In the genomic region with DNA sequence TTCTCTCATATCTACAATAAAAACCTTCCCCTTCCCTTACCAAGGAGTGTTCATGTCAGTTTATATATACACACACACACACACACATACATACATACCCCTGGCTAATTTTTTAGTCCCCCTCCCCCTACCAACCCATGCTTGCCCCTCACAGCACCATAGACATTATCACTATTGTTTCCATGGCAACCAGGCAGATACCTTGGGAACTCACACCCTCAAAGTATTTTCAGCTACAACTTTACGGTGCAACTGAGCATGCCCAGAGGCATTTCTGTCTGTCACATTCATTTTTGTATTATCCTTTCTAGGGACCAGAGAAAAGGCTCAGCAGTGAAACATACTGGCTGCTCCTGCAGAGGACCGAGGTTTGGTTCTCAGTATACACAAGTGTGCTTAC, we compare ENCODE assay signal across 24 mouse cellular contexts. TPM values are rescaled to one million over a fixed set of nuclear protein-coding genes. Genes with fewer than 3 reads are reported as not detected.
DNase-seq lines count a peak whose midpoint lies in the region; ATAC-seq and TF ChIP-seq lines count a peak whose summit lies in the region.
"Had no signal": no experiment of that assay in that cellular context is flagged by ENCODE, and none has a peak within 500 bp of the region (broad histone marks: within the 10 kb centered on the region; RNA-seq: fewer than 3 reads in every experiment).

No protein-coding gene starts in this region.

- TF ChIP-seq CTCF in intestine, postnatal 0 days (IDR thresholded peaks at IDR 0.05; ENCODE audit: low read depth) = 0 out of 2 replicates have a peak, but pooled peaks have one; percentile 3
- no peak for TF ChIP-seq CTCF in MEL (IDR thresholded peaks at IDR 0.05 in 2 of 3, conservative IDR thresholded peaks at IDR 0.05 in 1 of 3; ENCODE audit: control insufficient read depth in 1 of 3, insufficient read depth in 1 of 3, low read depth in 2 of 3, low read length in 3 of 3, poor library complexity in 1 of 3, severe bottlenecking in 1 of 3)

- H3K4me2 ChIP-seq in forebrain, embryonic 12.5 days = no peak overlapping the region
- H3K4me2 ChIP-seq in forebrain, embryonic 11.5 days (ENCODE audit: low read depth, low read length, severe bottlenecking) = no peak overlapping the region
- H3K4me2 ChIP-seq in intestine, postnatal 0 days (replicated peaks; ENCODE audit: low read depth) = no peak overlapping the region
- no peak overlapping the region for H3K4me2 ChIP-seq in intestine, embryonic 16.5 days (ENCODE audit: low read depth, low read length)
- no peak overlapping the region for H3K4me2 ChIP-seq in hindbrain, embryonic 16.5 days (ENCODE audit: low read length)
- H3K4me2 ChIP-seq: embryonic facial prominence, embryonic 12.5 days; kidney, embryonic 15.5 days; liver, embryonic 13.5 days had no signal

- H3K36me3 ChIP-seq in forebrain, embryonic 12.5 days (replicated peaks) = peaks cover 39% of the 10 kb centered on the region
- no peaks in the 10 kb centered on the region; the same call in 1 of the 2 replicates for H3K36me3 ChIP-seq in forebrain, embryonic 11.5 days (ENCODE audit: control insufficient read depth, insufficient read depth, low read length)
- H3K36me3 ChIP-seq in intestine, postnatal 0 days (ENCODE audit: control insufficient read depth, insufficient read depth) = no peaks in the 10 kb centered on the region
- H3K36me3 ChIP-seq in intestine, embryonic 16.5 days (ENCODE audit: control insufficient read depth, insufficient read depth, low read length) = no peaks in the 10 kb centered on the region; the same call in 1 of the 2 replicates
- H3K36me3 ChIP-seq in MEL (ENCODE audit: control insufficient read depth in 1 of 2, insufficient read depth in 2 of 2, low read length in 2 of 2) = no peaks in the 10 kb centered on the region
- peaks cover 35% of the 10 kb centered on the region for H3K36me3 ChIP-seq in hindbrain, embryonic 16.5 days (ENCODE audit: control insufficient read depth, insufficient read depth, low read length)
- H3K36me3 ChIP-seq: embryonic facial prominence, embryonic 12.5 days; liver, embryonic 13.5 days had no signal

- no peaks in the 10 kb centered on the region for H3K27me3 ChIP-seq in forebrain, embryonic 12.5 days
- no peaks in the 10 kb centered on the region for H3K27me3 ChIP-seq in forebrain, embryonic 11.5 days (ENCODE audit: control insufficient read depth, insufficient read depth, low read length)
- H3K27me3 ChIP-seq in intestine, postnatal 0 days (replicated peaks; ENCODE audit: control insufficient read depth, insufficient read depth, low read length) = no peaks in the 10 kb centered on the region
- no peaks in the 10 kb centered on the region for H3K27me3 ChIP-seq in intestine, embryonic 16.5 days (replicated peaks; ENCODE audit: control insufficient read depth, insufficient read depth, low read length)
- H3K27me3 ChIP-seq in MEL (ENCODE audit: control insufficient read depth in 1 of 2, insufficient read depth in 2 of 2, low read length in 2 of 2) = no peaks in the 10 kb centered on the region
- no peaks in the 10 kb centered on the region for H3K27me3 ChIP-seq in hindbrain, embryonic 16.5 days (replicated peaks; ENCODE audit: control insufficient read depth, insufficient read depth, low read length)
- H3K27me3 ChIP-seq: embryonic facial prominence, embryonic 12.5 days; kidney, embryonic 15.5 days; liver, embryonic 13.5 days had no signal

- DNase-seq in forebrain, embryonic 11.5 days (ENCODE audit: low spot score) = no peak
- no peak for DNase-seq in MEL (ENCODE audit: low read depth, low spot score)
- no peak for DNase-seq in kidney, postnatal 4 days
- DNase-seq in thymus, postnatal 4 days = no peak
- DNase-seq: adrenal gland, postnatal 25 days; cerebellum, postnatal 10 days; kidney, adult 11 months; kidney, postnatal 36 days; liver, embryonic 13.5 days; lung, adult 2 months; lung, postnatal 14 days; thymus, postnatal 14 days had no signal

- WGBS in forebrain, embryonic 12.5 days = 79% methylated on average over 2 of the region's 2 CpGs
- 80% methylated on average over 2 of the region's 2 CpGs for WGBS in forebrain, embryonic 11.5 days
- WGBS in intestine, postnatal 0 days = 81% methylated on average over 2 of the region's 2 CpGs
- 73% methylated on average over 2 of the region's 2 CpGs for WGBS in intestine, embryonic 16.5 days
- 47% methylated on average over 2 of the region's 2 CpGs for WGBS in hindbrain, embryonic 16.5 days

- H3K79me2 ChIP-seq in MEL (ENCODE audit: control insufficient read depth, insufficient read depth, low read length, poor library complexity) = no peaks in the 10 kb centered on the region

- H3K27ac ChIP-seq in forebrain, embryonic 12.5 days = peak overlapping the region; percentile 78
- H3K27ac ChIP-seq in forebrain, embryonic 11.5 days (ENCODE audit: low read depth, low read length) = no peak overlapping the region
- H3K27ac ChIP-seq in intestine, postnatal 0 days (ENCODE audit: low read depth, low read length) = no peak overlapping the region
- no peak overlapping the region for H3K27ac ChIP-seq in intestine, embryonic 16.5 days (ENCODE audit: low read length)
- no peak overlapping the region for H3K27ac ChIP-seq in MEL (ENCODE audit: control insufficient read depth, low read depth, low read length)
- peak overlapping the region; percentile 87; the same call in 1 of the 2 replicates for H3K27ac ChIP-seq in hindbrain, embryonic 16.5 days (ENCODE audit: low read depth, low read length)
- H3K27ac ChIP-seq: kidney, embryonic 15.5 days; liver, embryonic 13.5 days had no signal

- TF ChIP-seq POLR2A in MEL (IDR thresholded peaks at IDR 0.05; ENCODE audit: control insufficient read depth in 1 of 2, insufficient read depth in 1 of 2, low read depth in 1 of 2, low read length in 2 of 2, poor library complexity in 1 of 2) = no peak

- TF ChIP-seq EP300 in MEL (IDR thresholded peaks at IDR 0.05; ENCODE audit: low read depth in 1 of 2, low read length in 2 of 2) = no peak

- no peak for ATAC-seq in forebrain, embryonic 12.5 days (ENCODE audit: low FRiP score)
- no peak for ATAC-seq in forebrain, embryonic 11.5 days (replicated peaks; ENCODE audit: low FRiP score)
- no peak for ATAC-seq in intestine, postnatal 0 days
- ATAC-seq in intestine, embryonic 16.5 days = no peak
- ATAC-seq in hindbrain, embryonic 16.5 days = peak; percentile 5; the same call in 1 of the 2 replicates

- peaks cover 18% of the 10 kb centered on the region for H3K4me1 ChIP-seq in forebrain, embryonic 12.5 days
- H3K4me1 ChIP-seq in forebrain, embryonic 11.5 days (replicated peaks; ENCODE audit: control insufficient read depth, insufficient read depth, low read length) = no peaks in the 10 kb centered on the region
- no peaks in the 10 kb centered on the region for H3K4me1 ChIP-seq in intestine, postnatal 0 days (replicated peaks; ENCODE audit: control insufficient read depth, insufficient read depth, low read length)
- H3K4me1 ChIP-seq in intestine, embryonic 16.5 days (ENCODE audit: control insufficient read depth, insufficient read depth, low read length) = 0 out of 2 replicates have a peak, but pooled peaks cover 3% of the 10 kb centered on the region
- no peaks in the 10 kb centered on the region for H3K4me1 ChIP-seq in MEL (ENCODE audit: control insufficient read depth in 1 of 2, insufficient read depth in 2 of 2, low read length in 2 of 2)
- H3K4me1 ChIP-seq in hindbrain, embryonic 16.5 days (ENCODE audit: control insufficient read depth, insufficient read depth, low read depth, low read length) = peaks cover 27% of the 10 kb centered on the region

- no peak overlapping the region for H3K9ac ChIP-seq in forebrain, embryonic 12.5 days
- no peak overlapping the region for H3K9ac ChIP-seq in forebrain, embryonic 11.5 days (ENCODE audit: low read length)
- no peak overlapping the region for H3K9ac ChIP-seq in intestine, postnatal 0 days (ENCODE audit: low read depth, low read length)
- H3K9ac ChIP-seq in intestine, embryonic 16.5 days (ENCODE audit: low read depth, low read length) = no peak overlapping the region
- H3K9ac ChIP-seq in MEL (ENCODE audit: control insufficient read depth, low read depth, low read length, poor library complexity, severe bottlenecking) = no peak overlapping the region
- H3K9ac ChIP-seq in hindbrain, embryonic 16.5 days (ENCODE audit: low read depth, low read length) = no peak overlapping the region
- H3K9ac ChIP-seq: embryonic facial prominence, embryonic 12.5 days; kidney, embryonic 15.5 days; liver, embryonic 13.5 days had no signal

- no peaks in the 10 kb centered on the region for H3K9me3 ChIP-seq in forebrain, embryonic 12.5 days
- no peaks in the 10 kb centered on the region for H3K9me3 ChIP-seq in forebrain, embryonic 11.5 days (ENCODE audit: control insufficient read depth, low read length)
- H3K9me3 ChIP-seq in intestine, postnatal 0 days (ENCODE audit: control insufficient read depth) = no peaks in the 10 kb centered on the region
- H3K9me3 ChIP-seq in intestine, embryonic 16.5 days (ENCODE audit: control insufficient read depth, low read length) = no peaks in the 10 kb centered on the region
- H3K9me3 ChIP-seq in MEL (replicated peaks; ENCODE audit: insufficient read depth, low read length) = no peaks in the 10 kb centered on the region
- H3K9me3 ChIP-seq in hindbrain, embryonic 16.5 days (ENCODE audit: control insufficient read depth, low read length) = no peaks in the 10 kb centered on the region
- H3K9me3 ChIP-seq: embryonic facial prominence, embryonic 12.5 days; kidney, embryonic 15.5 days; liver, embryonic 13.5 days had no signal

- H3K4me3 ChIP-seq in forebrain, embryonic 12.5 days (replicated peaks) = no peak overlapping the region
- H3K4me3 ChIP-seq in forebrain, embryonic 11.5 days (ENCODE audit: low read depth, low read length) = no peak overlapping the region
- H3K4me3 ChIP-seq in intestine, postnatal 0 days (ENCODE audit: low read depth, low read length) = no peak overlapping the region
- H3K4me3 ChIP-seq in intestine, embryonic 16.5 days (ENCODE audit: low read length) = no peak overlapping the region
- H3K4me3 ChIP-seq in MEL (ENCODE audit: control insufficient read depth in 1 of 2, insufficient read depth in 1 of 2, low read depth in 2 of 2, low read length in 2 of 2) = no peak overlapping the region
- H3K4me3 ChIP-seq in hindbrain, embryonic 16.5 days (ENCODE audit: low read length) = no peak overlapping the region
- H3K4me3 ChIP-seq: embryonic facial prominence, embryonic 12.5 days; erythroblast, embryonic 14.5 days; kidney, embryonic 15.5 days; liver, embryonic 13.5 days had no signal

- TF ChIP-seq RAD21 in MEL (IDR thresholded peaks at IDR 0.05; ENCODE audit: low read depth, low read length) = no peak

RNA-seq across cellular contexts. Expression of a gene that starts 15.1 kb away (rescaled TPM):
- 1.1 and 1.7 TPM in 2 replicates for polyA plus RNA-seq in forebrain, embryonic 12.5 days (2016; fragmentation: Nextera tagmentation; extraction: Ambion mirVana)
- polyA plus RNA-seq in forebrain, embryonic 11.5 days (2014; fragmentation: Nextera tagmentation; extraction: Ambion mirVana) = 0.65 and 1.5 TPM in 2 replicates
- polyA plus RNA-seq in intestine, postnatal 0 days (2015; fragmentation: Nextera tagmentation; extraction: Ambion mirVana) = 0.10 and 0.17 TPM in 2 replicates
- 0.09 and 0.15 TPM in 2 replicates for polyA plus RNA-seq in intestine, embryonic 16.5 days (2015; fragmentation: Nextera tagmentation; extraction: Ambion mirVana)
- total RNA-seq in MEL (2012; rRNA removed) = 0.07 and 0.08 TPM in 2 replicates
- under 1 TPM in 1 of 2 experiments, not detected in 1; 0.35 TPM for polyA plus RNA-seq in MEL (2012; ENCODE audit: insufficient read depth in 1 of 2, insufficient read length in 2 of 2, low read depth in 1 of 2, low replicate concordance in 2 of 2, missing spikeins in 1 of 2)
- 2.7 and 3.8 TPM in 2 replicates for polyA plus RNA-seq in hindbrain, embryonic 16.5 days (2015; fragmentation: Nextera tagmentation; extraction: Ambion mirVana)
- total RNA-seq: adrenal gland, postnatal 25 days; gastrocnemius, adult 8-10 months; hematopoietic stem cell, adult 5-6 weeks; megakaryocyte progenitor cell, adult 5-6 weeks had no signal
- polyA plus RNA-seq: erythroblast, embryonic 14.5 days; heart, postnatal 0 days; spleen, adult 2 months had no signal

RNA-seq across cellular contexts. Expression of a gene that starts 53.9 kb away (rescaled TPM):
- polyA plus RNA-seq in forebrain, embryonic 12.5 days (2016; fragmentation: Nextera tagmentation; extraction: Ambion mirVana) = 0.59 and 0.84 TPM in 2 replicates
- polyA plus RNA-seq in forebrain, embryonic 11.5 days (2014; fragmentation: Nextera tagmentation; extraction: Ambion mirVana) = 1.4 and 1.6 TPM in 2 replicates
- polyA plus RNA-seq in intestine, postnatal 0 days (2015; fragmentation: Nextera tagmentation; extraction: Ambion mirVana) = 2.1 and 2.9 TPM in 2 replicates
- polyA plus RNA-seq in intestine, embryonic 16.5 days (2015; fragmentation: Nextera tagmentation; extraction: Ambion mirVana) = 3.7 TPM in 2 replicates
- not detected in 2 replicates for total RNA-seq in MEL (2012; rRNA removed)
- not detected for polyA plus RNA-seq in MEL (2012; ENCODE audit: insufficient read depth in 1 of 2, insufficient read length in 2 of 2, low read depth in 1 of 2, low replicate concordance in 2 of 2, missing spikeins in 1 of 2)
- 0.26 and 0.45 TPM in 2 replicates for polyA plus RNA-seq in hindbrain, embryonic 16.5 days (2015; fragmentation: Nextera tagmentation; extraction: Ambion mirVana)
- total RNA-seq: gastrocnemius, adult 8-10 months; hematopoietic stem cell, adult 5-6 weeks; megakaryocyte progenitor cell, adult 5-6 weeks had no signal
- polyA plus RNA-seq: erythroblast, embryonic 14.5 days had no signal

Comparison
In these comparisons a context has a peak if more than half of its experiments do, and no peak if none do; other contexts are left out.
1. H3K27ac ChIP-seq: peak in forebrain, embryonic 12.5 days (single experiment) and hindbrain, embryonic 16.5 days (single experiment); none in forebrain, embryonic 11.5 days (single experiment), intestine, postnatal 0 days (single experiment), intestine, embryonic 16.5 days (single experiment) and MEL (single experiment).